21 mouse cellular contexts compared by ENCODE assay signal in genomic region chr12:88835821-88836220, GRCm38 (mm10).
A peak's percentile ranks its signal among the peaks of the same experiment; 100 is the strongest.
DNase-seq lines count a peak whose midpoint lies in the region; ATAC-seq lines count a peak whose summit lies in the region.
"Had no signal": no experiment of that assay in that cellular context is flagged by ENCODE, and none has a peak within 500 bp of the region (broad histone marks: within the 10 kb centered on the region; RNA-seq: fewer than 3 reads in every experiment).

No protein-coding gene starts in this region.

- no peak overlapping the region for H3K4me3 ChIP-seq in hindbrain, embryonic 10.5 days
- no peak overlapping the region for H3K4me3 ChIP-seq in hindbrain, embryonic 14.5 days (replicated peaks; ENCODE audit: low read length)
- no peak overlapping the region for H3K4me3 ChIP-seq in midbrain, embryonic 12.5 days
- no peak overlapping the region for H3K4me3 ChIP-seq in midbrain, embryonic 16.5 days (ENCODE audit: low read depth, low read length)
- H3K4me3 ChIP-seq: forebrain, embryonic 15.5 days; heart, embryonic 13.5 days; intestine, embryonic 15.5 days; layer of hippocampus, adult 2 months; megakaryocyte, embryonic 14.5 days had no signal

- H3K27me3 ChIP-seq in hindbrain, embryonic 10.5 days (ENCODE audit: insufficient read depth, poor library complexity, severe bottlenecking): no peaks in the 10 kb centered on the region
- no peaks in the 10 kb centered on the region for H3K27me3 ChIP-seq in hindbrain, embryonic 14.5 days (ENCODE audit: control insufficient read depth, insufficient read depth, low read length)
- H3K27me3 ChIP-seq in midbrain, embryonic 12.5 days: no peaks in the 10 kb centered on the region
- no peaks in the 10 kb centered on the region for H3K27me3 ChIP-seq in midbrain, embryonic 16.5 days (ENCODE audit: control insufficient read depth, insufficient read depth, low read depth, low read length)
- H3K27me3 ChIP-seq: forebrain, embryonic 15.5 days; heart, embryonic 13.5 days; intestine, embryonic 15.5 days; megakaryocyte, embryonic 14.5 days had no signal

- no peak overlapping the region for H3K4me2 ChIP-seq in hindbrain, embryonic 14.5 days (replicated peaks)
- H3K4me2 ChIP-seq in midbrain, embryonic 12.5 days (replicated peaks): no peak overlapping the region
- H3K4me2 ChIP-seq in midbrain, embryonic 16.5 days (ENCODE audit: low read length): no peak overlapping the region
- H3K4me2 ChIP-seq: forebrain, embryonic 15.5 days; heart, embryonic 13.5 days; intestine, embryonic 15.5 days had no signal

- no peaks in the 10 kb centered on the region for H3K36me3 ChIP-seq in hindbrain, embryonic 10.5 days
- no peaks in the 10 kb centered on the region for H3K36me3 ChIP-seq in hindbrain, embryonic 14.5 days (replicated peaks; ENCODE audit: control insufficient read depth, insufficient read depth)
- no peaks in the 10 kb centered on the region for H3K36me3 ChIP-seq in midbrain, embryonic 12.5 days
- no peaks in the 10 kb centered on the region for H3K36me3 ChIP-seq in midbrain, embryonic 16.5 days (ENCODE audit: control insufficient read depth, insufficient read depth, low read length)
- H3K36me3 ChIP-seq: forebrain, embryonic 15.5 days; G1E; heart, embryonic 13.5 days; intestine, embryonic 15.5 days had no signal

- WGBS in hindbrain, embryonic 10.5 days: 10% methylated on average over 2 of the region's 2 CpGs
- 10% methylated on average over 2 of the region's 2 CpGs for WGBS in hindbrain, embryonic 14.5 days
- 11% methylated on average over 2 of the region's 2 CpGs for WGBS in midbrain, embryonic 12.5 days
- 8% methylated on average over 2 of the region's 2 CpGs for WGBS in midbrain, embryonic 16.5 days

- no peaks in the 10 kb centered on the region for H3K9me3 ChIP-seq in hindbrain, embryonic 10.5 days
- no peaks in the 10 kb centered on the region for H3K9me3 ChIP-seq in hindbrain, embryonic 14.5 days (ENCODE audit: control insufficient read depth, low read length)
- no peaks in the 10 kb centered on the region for H3K9me3 ChIP-seq in midbrain, embryonic 12.5 days
- no peaks in the 10 kb centered on the region for H3K9me3 ChIP-seq in midbrain, embryonic 16.5 days (replicated peaks; ENCODE audit: control insufficient read depth, low read length, poor library complexity, severe bottlenecking)
- H3K9me3 ChIP-seq: forebrain, embryonic 15.5 days; G1E; heart, embryonic 13.5 days; intestine, embryonic 15.5 days had no signal

- H3K9ac ChIP-seq in hindbrain, embryonic 14.5 days: no peak overlapping the region
- H3K9ac ChIP-seq in midbrain, embryonic 12.5 days (replicated peaks): no peak overlapping the region
- H3K9ac ChIP-seq in midbrain, embryonic 16.5 days (ENCODE audit: low read depth, low read length): no peak overlapping the region
- H3K9ac ChIP-seq: forebrain, embryonic 15.5 days; heart, embryonic 13.5 days; intestine, embryonic 15.5 days; liver, embryonic 14.5 days had no signal

- peak overlapping the region; percentile 59 for H3K27ac ChIP-seq in hindbrain, embryonic 10.5 days
- no peak overlapping the region for H3K27ac ChIP-seq in hindbrain, embryonic 14.5 days
- H3K27ac ChIP-seq in midbrain, embryonic 12.5 days (replicated peaks): no peak overlapping the region
- no peak overlapping the region for H3K27ac ChIP-seq in midbrain, embryonic 16.5 days (ENCODE audit: low read length)
- H3K27ac ChIP-seq: forebrain, embryonic 15.5 days; heart, embryonic 13.5 days; intestine, embryonic 15.5 days; kidney, postnatal 0 days; layer of hippocampus, adult 2 months; liver, embryonic 14.5 days had no signal

- H3K4me1 ChIP-seq in hindbrain, embryonic 10.5 days (replicated peaks): peaks cover 15% of the 10 kb centered on the region
- 0 out of 2 replicates have a peak, but pooled peaks cover 4% of the 10 kb centered on the region for H3K4me1 ChIP-seq in hindbrain, embryonic 14.5 days (replicated peaks; ENCODE audit: control insufficient read depth, insufficient read depth, low read length)
- H3K4me1 ChIP-seq in midbrain, embryonic 12.5 days: peaks cover 7% of the 10 kb centered on the region
- no peaks in the 10 kb centered on the region for H3K4me1 ChIP-seq in midbrain, embryonic 16.5 days (ENCODE audit: control insufficient read depth, insufficient read depth, low read length)
- H3K4me1 ChIP-seq: forebrain, embryonic 15.5 days; intestine, embryonic 15.5 days; megakaryocyte, embryonic 14.5 days had no signal

- ATAC-seq in hindbrain, embryonic 14.5 days (ENCODE audit: low FRiP score): no peak
- 0 out of 2 replicates have a peak, but pooled peaks have one; percentile 34 for ATAC-seq in midbrain, embryonic 12.5 days (ENCODE audit: low FRiP score, low read depth)
- ATAC-seq in midbrain, embryonic 16.5 days: no peak
- ATAC-seq: CD4-positive, CD25-positive, alpha-beta regulatory T cell, adult 4 months; forebrain, embryonic 15.5 days; intestine, embryonic 15.5 days; lung, postnatal 0 days had no signal

- peak; percentile 68 for DNase-seq in hindbrain, embryonic 10.5 days (ENCODE audit: low spot score)
- no peak for DNase-seq in hindbrain, embryonic 14.5 days (ENCODE audit: low spot score)
- peak; percentile 59 for DNase-seq in embryo, embryonic 11 days
- peak; percentile 62 for DNase-seq in retina, embryonic 14.5 days (ENCODE audit: low spot score)
- DNase-seq in right cerebral cortex, postnatal 25 days: no peak
- no peak for DNase-seq in layer of hippocampus, adult 8-10 months (ENCODE audit: low spot score in 2 of 2)
- DNase-seq: cerebellum, adult 8-10 months; heart, postnatal 36 days; thymus, postnatal 4 days had no signal

Comparison
In these comparisons a context has a peak if more than half of its experiments do, and no peak if none do; other contexts are left out.
1. DNase-seq: peak in hindbrain, embryonic 10.5 days (single experiment), embryo, embryonic 11 days (single experiment) and retina, embryonic 14.5 days (single experiment); none in hindbrain, embryonic 14.5 days (single experiment), right cerebral cortex, postnatal 25 days (single experiment) and layer of hippocampus, adult 8-10 months (0 of 2).